ENCODE assay signal across 27 mouse cellular contexts in the genomic region with DNA sequence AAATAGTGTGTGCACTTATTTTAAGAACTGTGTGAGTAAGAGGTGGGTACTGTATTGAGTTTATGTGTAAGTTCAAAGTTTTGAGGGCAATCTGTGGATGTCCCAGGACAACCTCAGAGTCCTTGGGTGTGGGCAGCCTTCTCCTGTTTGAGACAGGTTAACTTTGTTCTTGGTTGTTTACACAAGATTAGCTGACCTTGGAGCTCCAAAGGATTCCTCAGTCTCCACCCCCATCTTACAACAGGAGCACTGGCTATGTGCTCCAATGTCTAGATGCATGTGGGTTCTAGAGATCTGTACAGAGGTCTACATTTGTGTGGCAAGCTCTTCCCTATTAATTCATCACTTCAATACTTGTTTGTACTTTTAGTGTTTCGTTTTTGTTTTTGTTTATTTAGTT. TPM values are rescaled to one million over a fixed set of nuclear protein-coding genes. Genes with fewer than 3 reads are reported as not detected.
"Had no signal": no experiment of that assay in that cellular context is flagged by ENCODE, and none has a peak within 500 bp of the region (broad histone marks: within the 10 kb centered on the region; RNA-seq: fewer than 3 reads in every experiment).

No protein-coding gene starts in this region.

- H3K4me1 ChIP-seq: liver, embryonic 12.5 days; liver, embryonic 15.5 days; megakaryocyte, embryonic 14.5 days; stomach, embryonic 15.5 days had no signal

- H3K27ac ChIP-seq: kidney, postnatal 0 days; limb, embryonic 12.5 days; limb, embryonic 15.5 days; liver, embryonic 12.5 days; liver, embryonic 15.5 days; midbrain, embryonic 10.5 days; stomach, embryonic 15.5 days had no signal

- ATAC-seq: inflammation-experienced regulatory T-cells, adult 6 months; liver, embryonic 12.5 days; midbrain, embryonic 13.5 days had no signal

- H3K9me3 ChIP-seq: limb, embryonic 12.5 days; limb, embryonic 15.5 days; liver, embryonic 12.5 days; liver, embryonic 15.5 days; megakaryocyte, embryonic 14.5 days; midbrain, embryonic 10.5 days; midbrain, embryonic 13.5 days; stomach, embryonic 15.5 days had no signal

- H3K9ac ChIP-seq: limb, embryonic 12.5 days; limb, embryonic 15.5 days; liver, embryonic 12.5 days; liver, embryonic 15.5 days; lung, embryonic 14.5 days; midbrain, embryonic 13.5 days; stomach, embryonic 15.5 days had no signal

- H3K4me2 ChIP-seq: limb, embryonic 12.5 days; limb, embryonic 15.5 days; liver, embryonic 12.5 days; liver, embryonic 15.5 days; midbrain, embryonic 13.5 days; stomach, embryonic 15.5 days had no signal

- H3K4me3 ChIP-seq: limb, embryonic 12.5 days; limb, embryonic 15.5 days; liver, embryonic 12.5 days; liver, embryonic 15.5 days; megakaryocyte, embryonic 14.5 days; midbrain, embryonic 10.5 days; midbrain, embryonic 13.5 days; stomach, embryonic 15.5 days had no signal

- H3K36me3 ChIP-seq: limb, embryonic 12.5 days; limb, embryonic 15.5 days; liver, embryonic 12.5 days; liver, embryonic 15.5 days; midbrain, embryonic 10.5 days; midbrain, embryonic 13.5 days; stomach, embryonic 15.5 days had no signal

- DNase-seq: kidney, adult 2 months; kidney, postnatal 25 days; left cerebral cortex, postnatal 4 days; retina, postnatal 1 day; right cerebral cortex, postnatal 25 days; spleen, adult 18-20 months; thymus, postnatal 25 days had no signal

- H3K27me3 ChIP-seq: limb, embryonic 12.5 days; limb, embryonic 15.5 days; liver, embryonic 12.5 days; liver, embryonic 15.5 days; megakaryocyte, embryonic 14.5 days; midbrain, embryonic 13.5 days; stomach, embryonic 15.5 days had no signal

RNA-seq across cellular contexts. Expression of a gene that starts 49.0 kb away (rescaled TPM):
- total RNA-seq: layer of hippocampus, adult 8-10 months; layer of hippocampus, postnatal 14 days; left cerebral cortex, adult 8-10 months; left cerebral cortex, postnatal 14 days; left cerebral cortex, postnatal 4 days; midbrain, postnatal 0 days had no signal
- polyA plus RNA-seq: inflammation-experienced regulatory T-cells, adult 6 months; kidney, embryonic 14.5 days; kidney, postnatal 0 days; limb, embryonic 12.5 days; limb, embryonic 15.5 days; liver, embryonic 12.5 days; liver, embryonic 15.5 days; lung, embryonic 14.5 days; midbrain, embryonic 10.5 days; midbrain, embryonic 13.5 days; midbrain, postnatal 0 days; neural tube, embryonic 11.5 days; neural tube, embryonic 14.5 days; stomach, embryonic 15.5 days; thymus, postnatal 0 days had no signal
